Mouse (Mus musculus): ENCODE measurements around the gene Vash1.

Vash1 gene

DNA sequence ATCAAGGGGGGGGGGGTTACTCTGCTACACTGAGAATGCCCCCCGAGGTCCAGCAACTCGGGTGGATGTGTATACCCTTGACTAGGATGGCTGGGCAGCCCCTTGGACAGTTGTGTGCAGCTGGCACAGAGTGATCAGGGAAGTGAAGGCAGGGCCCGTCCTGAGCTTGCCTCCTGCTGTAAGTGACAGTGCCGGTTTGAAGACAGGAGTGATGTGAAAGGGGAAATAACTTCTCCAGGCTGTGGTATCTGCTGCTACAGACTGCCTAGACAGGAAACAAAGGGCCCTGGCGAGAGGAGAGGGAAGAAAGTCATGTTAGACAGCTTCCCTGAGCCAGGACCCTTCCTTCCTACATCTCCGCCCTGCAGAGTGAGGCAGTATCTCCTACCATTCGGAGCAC lies 5.2 kb downstream of the Vash1 start:
- peak; percentile 8 for DNase-seq (ENCODE audit: low read depth)

DNA sequence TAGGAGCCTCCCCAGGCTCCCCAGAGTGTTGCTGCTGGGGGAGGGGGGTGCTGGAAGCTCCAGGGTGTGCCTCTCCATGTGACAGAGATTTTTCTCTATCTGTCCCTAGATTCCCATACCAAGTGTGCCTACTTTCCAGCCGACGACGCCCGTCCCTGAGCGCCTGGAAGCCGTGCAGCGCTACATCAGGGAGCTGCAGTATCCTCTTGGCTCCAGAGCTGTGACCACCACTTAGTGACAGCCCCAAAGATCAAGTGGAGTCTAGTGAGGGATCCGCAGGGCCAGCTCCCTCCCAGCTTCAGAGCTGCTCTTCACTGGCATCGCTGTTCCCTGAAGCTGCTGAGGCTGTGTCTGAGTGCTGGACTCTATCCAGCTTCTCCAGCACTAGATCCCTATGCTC lies 6.8 kb downstream of the Vash1 start:
- DNase-seq (ENCODE audit: low read depth): no peak

DNA sequence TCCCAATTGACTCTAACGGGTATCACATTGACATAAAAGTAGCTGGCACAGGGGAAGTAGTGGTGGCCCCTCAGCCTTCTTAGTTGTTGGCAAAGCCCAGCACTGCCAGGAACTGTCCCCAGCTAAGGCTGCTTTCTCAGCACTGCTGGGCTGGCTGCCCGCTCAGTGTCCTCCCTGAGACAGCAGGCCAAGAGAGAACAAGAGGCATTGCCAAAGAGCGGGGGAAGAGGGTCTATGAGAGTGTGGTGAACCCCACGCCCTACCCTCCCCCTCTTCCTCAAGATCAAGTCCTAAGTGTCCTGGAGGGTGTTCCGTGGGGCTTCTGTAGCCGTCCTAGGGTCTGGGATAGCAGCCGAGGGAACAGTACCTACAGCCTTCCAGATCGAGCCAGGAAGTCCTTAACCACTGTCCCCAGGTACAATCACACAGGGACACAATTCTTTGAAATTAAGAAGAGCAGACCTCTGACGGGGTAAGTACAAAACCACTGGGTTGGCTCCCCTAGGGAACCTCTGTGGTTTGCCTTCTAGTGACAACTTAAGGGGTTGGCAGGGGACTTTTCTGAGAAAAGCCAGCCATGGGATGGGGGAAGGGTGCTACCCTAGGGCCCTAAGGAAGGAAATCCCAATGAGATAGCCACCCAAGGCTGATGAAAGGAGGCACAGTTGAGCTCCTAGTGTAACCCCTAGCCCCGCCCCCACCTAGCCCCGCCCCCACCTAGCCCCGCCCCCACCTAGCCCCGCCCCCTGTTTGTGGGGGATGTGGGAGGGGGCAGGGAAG lies 8.2 kb downstream of the Vash1 start:
- DNase-seq (ENCODE audit: low read depth): peak; percentile 6

DNA sequence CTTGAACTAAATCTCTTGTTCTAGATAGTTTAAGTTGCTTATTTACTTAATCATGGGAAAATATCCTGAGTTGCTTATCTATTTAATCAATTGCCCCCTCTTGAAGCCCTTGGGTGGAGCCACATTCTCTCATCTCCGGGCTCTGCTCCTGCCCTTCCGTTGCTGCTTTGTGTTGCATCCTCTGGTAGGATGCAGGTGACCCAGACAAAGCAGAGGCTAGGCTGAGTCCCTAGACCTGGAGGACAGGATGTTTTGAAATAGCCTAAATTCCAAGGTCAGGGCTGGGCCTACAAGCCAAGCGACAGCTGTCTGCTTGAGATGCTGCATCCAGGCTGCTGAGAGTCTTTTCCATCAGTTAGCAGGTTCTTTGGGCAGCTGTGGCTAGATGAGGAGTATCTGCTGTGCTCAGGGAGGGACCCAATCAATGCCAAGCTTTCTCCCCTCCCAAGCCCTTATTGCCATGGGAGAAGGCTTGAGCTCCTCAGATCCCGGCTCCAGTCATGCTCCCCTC lies 9.0 kb downstream of the Vash1 start:
- DNase-seq (ENCODE audit: low read depth): no peak

DNA sequence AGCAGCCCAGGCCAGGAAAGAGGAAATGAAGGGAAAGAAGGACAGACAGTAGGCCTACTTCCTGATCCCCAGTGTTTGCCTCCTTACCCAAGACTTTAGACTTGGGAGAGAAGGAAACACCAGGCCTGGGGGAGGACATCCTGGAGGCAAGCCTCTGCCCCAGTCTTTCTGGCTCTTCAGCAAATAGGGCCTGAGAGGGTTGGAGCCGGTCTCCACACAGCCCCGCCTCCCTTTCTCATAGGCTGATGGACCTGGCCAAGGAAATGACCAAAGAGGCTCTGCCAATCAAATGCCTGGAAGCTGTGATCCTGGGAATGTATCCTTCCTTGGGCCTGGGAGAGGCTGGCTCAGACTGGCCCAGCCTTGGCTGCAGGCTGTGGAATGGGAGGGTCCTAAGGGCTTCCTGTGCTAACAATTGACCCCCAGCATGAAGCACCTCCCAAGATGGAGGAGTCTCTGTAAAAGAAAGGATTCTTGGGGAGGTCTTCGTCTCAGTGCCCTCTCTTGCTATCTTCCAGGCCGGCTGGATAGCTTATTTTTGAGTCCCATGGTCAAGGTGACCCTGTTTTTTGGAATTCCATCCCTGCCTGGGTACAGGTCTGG lies 9.6 kb downstream of the Vash1 start:
- no peak for DNase-seq (ENCODE audit: low read depth)

DNA sequence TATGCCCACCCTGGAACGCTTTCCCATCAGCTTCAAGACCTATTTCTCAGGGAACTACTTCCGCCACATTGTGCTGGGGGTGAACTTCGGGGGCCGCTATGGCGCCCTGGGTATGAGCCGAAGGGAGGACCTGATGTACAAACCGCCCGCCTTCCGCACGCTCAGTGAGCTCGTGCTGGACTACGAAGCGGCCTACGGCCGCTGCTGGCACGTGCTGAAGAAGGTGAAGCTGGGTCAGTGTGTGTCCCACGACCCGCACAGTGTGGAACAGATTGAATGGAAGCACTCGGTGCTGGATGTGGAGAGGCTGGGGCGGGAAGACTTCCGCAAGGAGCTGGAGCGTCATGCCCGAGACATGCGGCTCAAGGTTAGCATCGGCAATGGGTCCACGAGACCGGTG lies 10.4 kb downstream of the Vash1 start:
- DNase-seq (ENCODE audit: low read depth): no peak

DNA sequence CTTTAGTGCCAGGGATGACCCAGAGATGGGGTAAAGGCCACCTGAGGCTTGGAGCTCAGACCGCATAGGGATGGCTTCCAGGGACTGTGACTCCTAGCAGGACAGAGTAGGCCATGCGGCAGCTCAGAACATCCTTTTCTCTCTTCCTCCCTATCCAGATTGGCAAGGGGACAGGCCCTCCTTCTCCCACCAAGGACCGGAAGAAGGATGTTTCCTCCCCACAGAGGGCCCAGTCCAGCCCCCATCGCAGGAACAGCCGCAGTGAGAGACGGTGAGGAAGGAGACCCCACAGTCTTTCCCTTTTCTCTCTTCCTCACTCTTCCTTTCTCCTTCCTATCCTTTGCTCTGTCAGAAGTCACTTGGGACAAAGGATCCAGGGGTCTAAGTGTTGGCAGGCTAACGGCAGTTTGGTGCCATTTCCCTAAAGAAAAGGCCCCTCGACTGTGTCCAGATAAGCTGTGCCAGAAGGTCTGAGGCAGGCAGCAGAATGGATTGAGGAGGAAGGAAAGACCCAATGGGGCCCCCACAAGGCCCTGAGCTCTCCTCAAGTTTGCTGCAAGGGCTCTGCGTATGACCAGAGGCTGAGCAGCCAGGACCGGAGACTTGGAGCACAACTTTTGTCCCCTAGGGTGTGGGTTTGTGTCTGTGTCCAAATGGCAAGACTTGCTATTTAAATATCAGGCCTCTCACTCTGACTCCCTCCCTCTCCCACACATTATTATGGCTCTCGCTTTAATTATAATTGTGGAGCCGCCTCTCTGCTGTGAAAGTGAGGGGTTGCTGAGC lies 12.4 kb downstream of the Vash1 start:
- no peak for DNase-seq (ENCODE audit: low read depth)

DNA sequence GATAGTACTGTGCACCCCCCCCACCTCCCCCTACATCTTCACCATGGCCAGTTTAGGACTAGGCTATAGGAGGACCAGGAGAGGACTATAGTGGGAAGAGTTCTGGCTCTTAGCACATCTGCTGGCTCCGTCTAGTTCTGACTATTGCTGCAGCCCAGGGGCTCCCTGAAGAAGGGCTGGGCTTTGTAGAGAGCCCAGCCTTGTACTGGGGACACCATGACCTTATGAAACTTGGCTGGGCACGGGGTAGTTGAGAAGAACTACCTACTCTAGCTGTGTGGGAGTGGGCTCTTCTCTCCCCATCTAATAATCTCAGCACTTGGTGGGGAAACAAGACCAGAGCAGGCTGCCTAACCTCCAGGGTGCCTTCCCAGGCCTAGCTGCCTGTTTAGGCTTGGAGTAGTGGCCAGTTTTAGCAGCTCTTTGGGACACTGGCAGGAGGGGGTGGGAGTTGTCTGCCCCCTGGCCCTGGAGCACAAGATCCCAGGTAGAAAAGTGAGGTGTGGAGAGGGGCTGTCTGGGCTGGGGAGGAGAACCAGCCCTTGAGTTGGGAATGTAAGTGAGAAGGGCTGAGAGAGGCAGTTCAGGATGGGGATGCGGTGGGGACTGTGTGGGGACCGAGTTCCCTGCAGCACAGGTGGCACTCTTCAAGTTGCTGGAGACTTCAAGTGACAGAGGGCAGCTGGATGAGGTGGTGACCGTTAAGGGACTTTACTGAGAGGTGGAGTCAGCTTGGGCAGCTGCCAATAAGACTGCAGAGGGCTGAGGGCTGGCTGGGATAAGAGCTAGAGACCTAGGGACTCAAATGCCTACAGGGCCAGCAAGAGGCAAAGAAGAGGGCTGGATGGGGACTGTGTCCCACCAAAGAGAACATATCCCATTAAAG lies 14.2 kb downstream of the Vash1 start:
- DNase-seq (ENCODE audit: low read depth): peak; percentile 11

DNA sequence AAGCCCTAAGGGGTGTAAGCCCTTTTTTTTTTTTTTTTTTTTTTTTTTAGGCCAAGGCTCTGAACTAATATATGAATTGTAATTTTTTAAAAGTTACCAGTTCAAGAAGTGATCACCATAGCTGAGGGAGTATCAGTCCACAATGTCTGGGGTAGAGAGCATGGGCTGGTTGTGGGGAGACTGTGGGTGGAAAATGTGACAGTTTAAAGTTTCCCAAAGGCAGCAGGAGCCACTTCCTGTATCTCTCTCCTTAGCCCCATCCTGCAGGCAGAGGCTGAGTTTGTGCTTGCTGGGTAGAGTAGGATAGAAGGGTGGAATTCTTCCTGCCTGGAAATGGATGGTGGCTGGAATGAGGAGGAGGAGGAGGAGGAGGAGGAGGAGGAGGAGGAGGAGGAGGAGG lies 14.9 kb downstream of the Vash1 start:
- peak; percentile 20 for DNase-seq (ENCODE audit: low read depth)

DNA sequence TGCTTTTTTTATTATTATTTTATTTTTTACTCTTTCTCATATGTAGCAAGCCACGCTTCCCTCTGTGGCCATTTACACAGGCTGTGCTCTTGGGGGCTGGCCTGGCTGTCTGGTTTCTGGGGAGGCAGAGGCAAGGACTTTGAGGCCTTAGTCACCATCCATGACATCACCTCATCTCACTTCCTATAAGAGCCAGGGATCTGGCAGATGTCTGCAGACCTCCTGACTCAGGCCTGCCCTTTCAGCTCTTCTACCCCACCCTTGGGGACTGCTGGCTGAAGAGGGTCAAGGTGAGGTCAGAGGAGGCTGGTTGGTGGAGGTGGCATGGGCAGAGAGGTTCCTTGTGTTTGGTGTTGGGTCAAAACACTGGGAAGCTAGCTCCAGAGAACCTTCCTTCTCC lies 15.9 kb downstream of the Vash1 start:
- DNase-seq (ENCODE audit: low read depth): peak; percentile 59

DNA sequence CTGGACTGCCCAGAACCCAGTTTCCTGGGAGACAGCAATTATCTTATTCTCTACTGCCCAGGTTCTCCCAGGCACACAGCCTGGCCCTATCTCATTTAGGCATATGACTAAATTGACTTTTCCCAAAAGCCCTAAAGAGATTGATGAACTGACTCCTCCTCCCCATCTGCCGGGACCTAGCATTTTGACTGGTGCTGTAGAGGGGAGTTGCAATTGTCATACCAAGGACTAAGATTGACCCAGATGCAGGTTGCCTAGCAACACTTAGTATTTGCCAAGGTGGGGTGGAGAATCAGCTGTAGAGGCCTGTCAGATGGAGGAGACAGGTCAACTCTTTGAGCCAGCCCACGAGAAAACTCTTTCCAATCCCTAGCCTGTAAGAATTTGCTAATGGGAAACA lies 19.5 kb downstream of the Vash1 start:
- no peak for DNase-seq (ENCODE audit: low read depth)

DNA sequence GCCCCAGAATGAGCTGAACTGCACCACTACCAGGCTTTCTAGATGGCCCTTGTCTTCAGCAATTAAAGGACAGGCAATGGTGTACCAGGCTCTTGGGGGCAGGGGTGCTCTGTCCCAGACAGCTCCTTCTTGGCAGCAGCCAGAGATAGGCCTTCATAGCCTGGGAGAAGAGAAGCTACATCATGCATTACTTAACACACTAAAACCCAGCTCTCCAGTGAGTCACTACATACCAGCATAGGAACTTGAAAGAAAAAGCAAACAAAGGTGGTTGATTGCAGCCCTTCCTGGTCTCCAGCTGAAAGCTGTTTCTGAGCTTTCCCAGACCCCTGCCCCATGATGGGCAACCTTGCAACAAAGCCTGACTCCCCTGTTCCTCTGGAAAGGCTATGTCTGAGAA lies 20.0 kb downstream of the Vash1 start:
- DNase-seq (ENCODE audit: low read depth): no peak

DNA sequence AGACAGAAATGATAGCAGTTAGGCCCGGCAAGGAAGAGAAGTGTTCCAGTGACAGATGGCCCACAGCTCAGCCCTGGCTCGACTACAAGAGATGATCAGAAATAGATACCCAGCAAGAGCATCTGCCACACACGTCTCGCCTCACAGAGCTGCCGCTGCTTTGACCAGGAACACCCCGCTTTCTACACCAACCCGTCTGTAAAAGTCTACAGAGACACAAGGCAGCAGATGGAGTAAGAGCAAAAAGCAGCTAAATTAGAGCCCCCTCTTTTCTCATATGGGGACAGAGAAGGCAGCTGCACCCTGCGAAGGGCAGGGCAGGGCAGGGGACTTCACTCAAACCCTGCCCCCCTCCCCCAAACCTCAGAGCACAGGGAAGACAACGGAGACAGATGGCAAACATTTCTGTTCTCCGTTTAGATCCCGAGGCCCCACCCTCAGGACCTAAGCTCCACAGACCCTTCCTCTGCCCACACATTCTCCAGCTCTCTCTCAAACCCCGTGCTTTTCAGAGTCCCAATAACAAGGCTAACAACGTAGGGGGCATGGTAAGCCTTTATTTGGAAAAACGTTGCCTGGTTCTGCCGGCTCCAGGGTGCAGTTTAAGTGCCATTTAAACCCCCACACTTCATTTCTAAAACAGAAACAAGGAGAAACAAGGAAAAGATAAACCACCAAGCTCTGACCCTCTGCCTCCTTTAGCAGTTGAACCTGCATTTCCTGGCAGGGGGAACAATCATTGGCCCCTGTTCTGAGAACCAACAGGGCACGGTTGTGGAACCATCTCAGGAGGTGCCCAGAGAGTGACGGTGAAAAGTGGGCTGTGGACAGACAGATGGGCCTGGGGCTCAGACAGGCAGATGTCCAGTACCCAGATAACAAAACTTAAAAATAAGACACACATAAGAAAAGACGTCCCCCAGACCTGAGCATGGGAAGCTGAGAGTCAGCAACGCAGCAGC lies 21.7 kb downstream of the Vash1 start:
- no peak for DNase-seq (ENCODE audit: low read depth)

DNA sequence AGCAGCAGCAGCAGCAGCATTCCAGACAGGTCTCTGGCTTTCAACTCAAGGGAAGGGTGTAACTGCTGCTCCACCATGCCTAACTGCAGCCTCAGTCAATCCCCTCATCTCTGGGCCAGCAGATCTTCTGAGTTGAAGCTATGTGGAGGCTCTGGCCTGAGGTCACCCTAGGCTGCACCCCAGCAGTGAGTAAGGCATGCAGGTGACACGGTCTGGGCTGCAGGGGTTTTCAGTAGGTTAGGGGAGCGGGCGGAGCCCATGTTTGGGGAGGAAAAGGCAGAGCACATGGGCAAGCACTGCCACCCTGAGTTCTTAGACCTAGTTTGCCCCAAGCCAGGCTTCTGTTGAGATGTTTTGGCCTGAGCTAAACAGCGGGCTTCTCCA lies 22.4 kb downstream of the Vash1 start:
- no peak for DNase-seq (ENCODE audit: low read depth)

DNA sequence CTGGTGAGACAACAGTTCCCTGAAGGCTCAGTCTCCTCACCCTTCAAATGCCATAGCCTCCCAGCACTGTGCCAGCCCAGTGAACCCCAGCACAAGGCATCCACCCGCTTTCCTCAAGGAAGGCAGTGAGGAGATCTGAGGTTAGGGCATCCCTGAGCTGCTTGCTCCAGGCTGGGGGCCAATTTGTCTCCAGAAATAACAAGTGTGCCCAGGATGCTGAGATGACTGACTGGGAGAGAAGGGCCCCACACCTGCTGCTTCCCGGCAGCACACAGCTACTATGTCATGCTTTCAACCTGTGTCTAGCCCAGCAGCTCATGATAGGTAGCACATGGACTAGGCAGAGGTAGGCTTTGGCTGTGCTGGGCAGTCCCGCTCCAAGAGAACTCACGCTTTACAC lies 23.0 kb downstream of the Vash1 start:
- DNase-seq (ENCODE audit: low read depth): no peak

DNA sequence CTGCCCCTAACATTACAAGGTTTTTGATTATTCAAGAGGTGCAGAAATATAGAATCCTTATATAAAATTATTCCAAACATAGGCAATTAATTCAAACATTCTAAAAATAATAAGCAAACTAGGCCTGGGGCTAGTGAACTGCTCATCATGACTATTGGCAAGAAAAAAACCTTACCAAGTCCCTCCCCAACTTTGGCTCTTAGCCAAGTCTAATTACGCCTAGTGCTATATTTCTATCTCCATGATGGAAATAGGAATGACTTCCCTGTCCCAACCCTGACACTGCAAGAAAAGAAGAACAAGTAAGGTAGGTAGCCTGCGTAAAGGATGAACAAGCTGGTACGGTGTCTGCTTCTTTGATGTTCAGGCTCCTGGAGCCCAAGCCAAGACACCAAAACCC lies 24.2 kb downstream of the Vash1 start:
- DNase-seq (ENCODE audit: low read depth): no peak

DNA sequence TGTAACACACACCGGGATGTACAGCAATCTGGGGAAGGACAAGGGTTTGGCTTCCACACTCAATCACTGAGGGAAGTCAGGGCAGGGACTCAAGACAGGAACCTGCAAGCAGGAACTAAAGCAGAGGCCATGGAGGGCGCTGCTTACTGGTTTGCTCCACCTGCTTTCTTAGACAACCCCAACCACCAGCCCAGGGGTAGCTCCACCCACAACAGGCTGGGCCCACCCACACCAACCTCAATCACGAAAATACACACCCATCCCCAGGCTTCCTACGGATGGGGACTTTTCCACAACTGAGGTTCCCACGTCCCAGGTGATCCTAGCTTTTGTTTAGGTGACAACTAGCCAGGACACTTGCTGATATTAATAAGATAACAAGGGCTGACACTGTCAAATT lies 27.3 kb downstream of the Vash1 start:
- DNase-seq (ENCODE audit: low read depth): no peak

DNA sequence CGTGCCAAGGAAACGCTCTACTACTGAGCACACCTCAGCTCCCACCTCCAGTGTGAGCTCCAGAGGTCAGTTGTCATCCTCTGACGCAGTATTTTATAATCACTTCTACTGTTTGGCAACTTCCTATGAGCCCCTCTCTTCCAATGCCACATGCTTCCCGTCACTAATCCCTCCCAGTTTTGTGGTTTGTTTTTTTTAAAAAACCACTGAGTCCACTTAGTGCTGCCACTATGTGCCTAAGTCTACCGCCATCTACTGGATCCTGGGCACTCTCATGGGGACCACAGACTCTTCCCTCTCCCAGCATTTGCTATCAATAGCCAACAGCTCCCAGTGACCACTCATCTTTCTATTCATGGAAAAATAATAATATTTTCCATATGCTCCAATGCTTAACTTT lies 35.5 kb downstream of the Vash1 start:
- DNase-seq (ENCODE audit: low read depth): peak; percentile 95

DNA sequence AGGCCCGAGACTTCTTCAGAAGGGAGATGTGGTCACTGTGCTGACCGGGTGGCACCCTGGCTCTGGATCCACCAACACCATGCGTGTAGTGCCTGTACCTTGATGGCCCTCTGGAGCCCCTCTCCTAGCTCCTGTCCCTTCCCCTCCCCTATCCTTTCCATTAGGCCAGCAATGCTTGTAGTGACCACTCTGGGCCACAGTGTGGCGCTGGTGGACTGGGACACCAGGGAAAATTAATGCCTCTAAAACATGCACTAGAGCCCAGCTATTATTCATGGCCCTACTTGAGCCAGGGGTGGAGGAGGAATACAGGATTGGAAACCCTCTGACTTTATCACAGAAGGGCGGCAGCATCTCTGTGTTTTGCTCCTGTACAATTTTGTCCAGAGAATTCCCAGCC lies 36.9 kb downstream of the Vash1 start:
- peak; percentile 50 for DNase-seq (ENCODE audit: low read depth)

DNA sequence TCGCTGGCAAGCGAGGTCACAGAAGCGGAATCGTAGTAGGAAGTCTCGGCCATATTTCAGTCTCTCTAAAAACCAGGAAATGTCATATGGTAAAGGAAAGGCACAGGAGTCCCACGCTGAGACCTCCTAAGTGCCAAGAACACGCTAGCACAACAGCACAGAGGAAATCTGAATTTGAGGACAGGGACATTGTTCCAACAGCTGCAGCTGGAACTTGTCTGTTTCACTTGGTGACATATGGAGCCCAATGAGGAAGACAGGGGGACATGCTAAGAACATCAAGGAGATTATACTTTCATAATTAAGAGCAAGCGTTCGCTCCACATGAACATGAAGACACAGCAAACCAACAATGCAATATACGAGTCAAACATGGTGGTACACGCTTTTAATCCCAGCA lies 38.5 kb downstream of the Vash1 start:
- no peak for DNase-seq (ENCODE audit: low read depth)
